Mouse (Mus musculus) ES-Bruce4 (cell line): ENCODE results near the gene Lrrc71.

Experiments used
- CTCF ChIP-seq: IDR thresholded peaks from one replicate; pipeline ENCODE4 v1.8.1; 2011; ENCODE audit warnings: low read depth, low read length
- EP300 ChIP-seq: IDR thresholded peaks from 2 replicates; pipeline ENCODE4 v1.6.1; 2011; ENCODE audit warnings: low read depth, low read length; ENCODE audit not compliant: insufficient read depth

- TF ChIP-seq EP300: no peak
- no peak for TF ChIP-seq CTCF
Measured at GRCm38 (mm10) chr3:87724556-87724955, 23.9 kb downstream of the Lrrc71 start.
